Mouse (Mus musculus) heart, adult 8-10 months (tissue): ENCODE results near the gene Nfatc3. TPM values are rescaled to one million over a fixed set of nuclear protein-coding genes. Genes with fewer than 3 reads are reported as not detected.
A peak's percentile ranks its signal among the peaks of the same experiment; 100 is the strongest.

Source experiments
- DNase-seq: peaks from one replicate; pipeline ENCODE4 v3.0.0; 2022; ENCODE audit warnings: low spot score
- total RNA-seq, 4 experiments: library from RNA; stranded (reverse); gene quantifications; 2 replicates each; pipeline ENCODE4 v1.2.4; 2022

The Nfatc3 gene
- total RNA-seq, 4 experiments from 2014 or later, result 14.1 to 19.5 (median 18.0) TPM

- no peak for DNase-seq
These were observed 2.1 kb upstream of the Nfatc3 start for GRCm38 (mm10) chr8:106056455-106056982.

GRCm38 (mm10) chr8:106059613-106060371 lies 1.2 kb downstream of the Nfatc3 start:
- DNase-seq, result peak; percentile 26

- DNase-seq, result no peak
These were observed 1.9 kb downstream of the Nfatc3 start for GRCm38 (mm10) chr8:106060521-106060920.

- no peak for DNase-seq
These were observed 3.0 kb downstream of the Nfatc3 start for GRCm38 (mm10) chr8:106061686-106062085.

GRCm38 (mm10) chr8:106063046-106063445 lies 4.4 kb downstream of the Nfatc3 start:
- DNase-seq, result no peak

- DNase-seq, result no peak
These were observed 8.1 kb downstream of the Nfatc3 start for GRCm38 (mm10) chr8:106066721-106067120.

- no peak for DNase-seq
These were observed 10.9 kb downstream of the Nfatc3 start for GRCm38 (mm10) chr8:106069565-106069964.

- no peak for DNase-seq
These were observed 13.5 kb downstream of the Nfatc3 start for GRCm38 (mm10) chr8:106072113-106072512.

- DNase-seq, result no peak
These were observed 15.6 kb downstream of the Nfatc3 start for GRCm38 (mm10) chr8:106074236-106074635.

- no peak for DNase-seq
These were observed 16.0 kb downstream of the Nfatc3 start for GRCm38 (mm10) chr8:106074659-106075058.

GRCm38 (mm10) chr8:106075161-106075862 lies 16.7 kb downstream of the Nfatc3 start:
- no peak for DNase-seq

- DNase-seq, result no peak
These were observed 17.2 kb downstream of the Nfatc3 start for GRCm38 (mm10) chr8:106075863-106076174.

GRCm38 (mm10) chr8:106076612-106077011 lies 18.0 kb downstream of the Nfatc3 start:
- DNase-seq, result no peak

- DNase-seq, result no peak
These were observed 18.9 kb downstream of the Nfatc3 start for GRCm38 (mm10) chr8:106077452-106078067.

- no peak for DNase-seq
These were observed 43.7 kb downstream of the Nfatc3 start for GRCm38 (mm10) chr8:106102321-106102720.

- no peak for DNase-seq
These were observed 45.2 kb downstream of the Nfatc3 start for GRCm38 (mm10) chr8:106103888-106104287.

GRCm38 (mm10) chr8:106106193-106106592 lies 47.6 kb downstream of the Nfatc3 start:
- no peak for DNase-seq

GRCm38 (mm10) chr8:106108080-106108479 lies 49.4 kb downstream of the Nfatc3 start:
- peak; percentile 2 for DNase-seq

GRCm38 (mm10) chr8:106108729-106109128 lies 50.1 kb downstream of the Nfatc3 start:
- peak; percentile 25 for DNase-seq

GRCm38 (mm10) chr8:106112041-106112440 lies 53.4 kb downstream of the Nfatc3 start:
- DNase-seq, result no peak

GRCm38 (mm10) chr8:106112514-106112913 lies 53.9 kb downstream of the Nfatc3 start:
- DNase-seq, result no peak

- DNase-seq, result peak; percentile 23
These were observed 57.3 kb downstream of the Nfatc3 start for GRCm38 (mm10) chr8:106115897-106116296.
